Mouse (Mus musculus): ENCODE measurements around the gene Ttc30b.
"Not testable (repeated sequence)": the region's sequence is repeated elsewhere in the genome, so short reads cannot be mapped to it uniquely, and the experiment has no call there.

Gene Ttc30b

DNA sequence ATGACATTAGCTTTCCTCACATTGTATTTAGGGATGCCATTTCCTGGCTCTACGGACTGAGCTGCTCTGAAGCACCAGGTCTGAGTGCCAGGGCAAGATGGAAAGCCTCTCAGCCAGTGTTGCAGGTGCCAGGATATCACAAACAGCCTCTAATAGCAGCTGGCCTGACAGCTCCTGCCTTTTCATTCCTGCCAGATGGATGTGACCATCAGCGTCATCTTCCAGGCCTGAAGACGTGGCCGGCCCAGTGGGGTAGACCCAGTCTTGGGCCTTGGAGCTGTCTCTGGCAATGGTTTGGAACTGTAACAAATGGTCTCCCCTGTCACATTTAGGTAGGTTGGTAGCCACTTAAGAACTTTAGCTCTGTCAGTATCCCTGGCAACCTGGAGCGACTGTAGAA, 14.9 kb upstream of the Ttc30b start:
- no peak for DNase-seq (ENCODE audit: low spot score in 2 of 2)

- DNase-seq (ENCODE audit: low spot score in 2 of 2): no peak
Measured at GRCm38 (mm10) chr2:75950685-75951084, 12.3 kb upstream of the Ttc30b start.

DNA sequence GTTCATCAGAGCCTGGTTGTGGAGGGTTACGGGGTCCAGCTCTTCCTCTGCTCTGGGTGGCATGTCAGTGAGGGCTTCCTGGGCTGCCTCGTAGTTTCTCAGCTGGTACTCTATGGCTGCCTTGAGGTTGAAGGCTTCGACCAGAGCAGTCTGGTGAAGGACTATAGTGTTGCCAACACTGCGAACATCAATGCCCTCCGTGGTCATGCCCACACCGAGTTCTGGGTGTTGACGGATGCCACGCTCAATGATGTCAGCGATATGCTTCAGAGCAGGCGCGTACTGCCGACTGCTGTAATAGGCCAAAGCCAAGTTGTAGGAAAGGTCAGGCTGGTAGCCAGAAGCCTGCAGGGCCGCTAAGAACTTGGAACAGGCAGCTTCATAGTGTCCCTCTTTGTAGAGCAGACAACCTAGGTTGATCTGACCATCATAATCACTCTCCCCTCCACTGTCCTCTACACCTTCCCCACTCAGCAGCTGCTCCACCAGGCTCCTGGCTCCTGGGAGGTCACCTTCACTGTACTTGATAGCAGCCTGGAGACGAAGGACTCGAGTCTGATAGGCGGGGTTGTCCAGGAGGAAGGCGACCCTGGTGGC, 767 bp downstream of the Ttc30b start:
- DNase-seq (ENCODE audit: low spot score in 2 of 2): not testable (repeated sequence)

DNA sequence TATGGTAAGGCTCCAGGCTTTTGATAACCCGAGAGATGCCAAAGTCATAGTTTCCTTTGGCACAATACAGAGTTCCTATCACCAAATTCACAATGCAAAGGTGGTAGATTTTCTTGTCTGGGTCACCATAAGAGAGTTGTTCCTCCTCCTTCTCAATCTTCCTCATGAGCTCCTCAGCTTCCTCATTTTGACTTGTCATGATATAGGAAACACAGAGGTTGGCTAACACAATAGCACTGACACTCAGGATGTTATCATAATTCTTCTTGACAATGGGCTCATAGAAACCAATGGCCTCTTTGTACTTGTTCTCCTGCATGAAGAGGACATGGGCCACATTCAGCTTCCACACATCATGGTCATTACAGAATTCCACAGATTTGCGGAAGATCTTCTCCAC, 1.7 kb downstream of the Ttc30b start:
- DNase-seq (ENCODE audit: low spot score in 2 of 2): not testable (repeated sequence)

DNA sequence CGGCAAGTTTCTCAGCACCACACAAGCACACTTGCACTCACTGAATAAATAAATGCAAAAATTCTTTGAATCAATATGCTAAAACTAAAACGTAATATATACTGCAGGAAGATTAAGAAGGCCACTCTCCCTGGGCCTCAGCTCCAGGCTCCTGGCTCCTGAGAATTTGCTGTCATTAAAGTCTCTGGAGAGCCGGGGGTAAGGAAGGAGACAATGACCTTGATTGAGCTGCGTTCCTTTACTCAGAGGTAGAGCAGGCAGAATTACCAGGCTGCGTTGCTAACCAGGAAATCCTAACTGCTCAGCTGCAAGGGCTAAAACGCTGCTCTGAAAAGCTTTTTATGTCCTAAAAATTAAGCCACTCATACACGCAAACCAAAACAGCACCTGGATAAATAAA, 4.8 kb downstream of the Ttc30b start:
- DNase-seq (ENCODE audit: low spot score in 2 of 2): no peak

DNA sequence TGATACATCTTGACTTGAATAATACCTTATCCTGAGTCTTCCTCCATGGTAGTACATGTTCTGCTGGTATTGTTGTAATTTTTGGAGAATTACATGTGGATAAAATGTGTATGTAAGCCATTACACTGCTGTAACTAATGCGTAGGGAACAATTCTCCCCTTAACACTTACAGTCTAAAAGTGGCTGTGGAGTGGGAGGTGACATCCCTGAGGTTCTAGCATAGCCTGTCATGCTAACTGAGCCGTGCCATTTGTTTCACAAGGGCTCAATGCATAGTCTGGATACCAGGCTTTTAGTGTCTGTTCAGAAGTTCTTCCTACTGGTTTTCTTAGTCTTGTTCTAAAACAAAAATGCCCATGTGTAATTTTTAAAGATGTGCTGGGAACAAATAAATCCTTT, 7.4 kb downstream of the Ttc30b start:
- DNase-seq (ENCODE audit: low spot score in 2 of 2): peak; percentile 20 to 57

- no peak for DNase-seq (ENCODE audit: low spot score in 2 of 2)
Measured at GRCm38 (mm10) chr2:75929786-75930444, 8.5 kb downstream of the Ttc30b start.

DNA sequence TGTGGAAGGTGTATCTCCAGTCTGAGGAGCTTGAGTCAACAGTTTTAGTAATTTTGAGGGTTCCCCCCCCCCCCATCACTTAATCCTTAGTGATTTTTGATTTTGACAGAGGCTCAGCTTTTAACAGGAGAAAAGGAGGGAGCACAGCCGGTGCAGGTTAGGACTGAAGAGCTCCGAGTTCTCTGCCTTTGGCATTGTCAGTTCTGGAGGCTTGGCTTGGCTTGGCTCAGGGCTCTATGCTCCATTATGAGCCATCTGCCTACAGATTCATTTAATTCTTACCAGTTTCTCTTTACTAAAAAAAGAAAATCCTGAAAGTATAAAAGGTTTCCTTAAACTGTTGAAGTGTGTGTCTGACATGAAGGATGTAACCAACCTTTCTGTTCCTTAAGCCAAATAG, 9.2 kb downstream of the Ttc30b start:
- no peak for DNase-seq (ENCODE audit: low spot score in 2 of 2)

- DNase-seq (ENCODE audit: low spot score in 2 of 2): peak in 1 of 2 experiments; percentile 23
Measured at GRCm38 (mm10) chr2:75928011-75928410, 10.4 kb downstream of the Ttc30b start.

DNA sequence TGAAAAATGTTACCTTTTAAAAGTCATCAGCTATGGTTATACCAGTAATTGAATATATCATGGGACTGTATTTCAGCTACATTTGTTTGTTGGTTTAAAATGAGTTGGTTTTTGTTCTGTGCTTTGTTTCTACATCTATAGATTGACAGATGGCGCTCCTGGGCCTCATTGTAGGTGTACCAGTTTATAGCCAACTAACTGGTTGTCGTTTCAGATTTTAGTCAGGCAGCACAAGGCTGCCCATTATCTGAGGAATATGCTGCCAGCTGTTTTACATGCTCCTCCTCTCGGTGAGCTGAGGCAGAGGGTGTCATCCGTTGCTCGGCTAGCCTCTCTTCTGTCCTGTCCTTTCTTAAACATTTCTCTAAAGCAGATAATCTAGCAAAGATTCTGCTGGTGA, 12.3 kb downstream of the Ttc30b start:
- no peak for DNase-seq (ENCODE audit: low spot score in 2 of 2)

- no peak for DNase-seq (ENCODE audit: low spot score in 2 of 2)
Measured at GRCm38 (mm10) chr2:75923807-75924340, 14.5 kb downstream of the Ttc30b start.

DNA sequence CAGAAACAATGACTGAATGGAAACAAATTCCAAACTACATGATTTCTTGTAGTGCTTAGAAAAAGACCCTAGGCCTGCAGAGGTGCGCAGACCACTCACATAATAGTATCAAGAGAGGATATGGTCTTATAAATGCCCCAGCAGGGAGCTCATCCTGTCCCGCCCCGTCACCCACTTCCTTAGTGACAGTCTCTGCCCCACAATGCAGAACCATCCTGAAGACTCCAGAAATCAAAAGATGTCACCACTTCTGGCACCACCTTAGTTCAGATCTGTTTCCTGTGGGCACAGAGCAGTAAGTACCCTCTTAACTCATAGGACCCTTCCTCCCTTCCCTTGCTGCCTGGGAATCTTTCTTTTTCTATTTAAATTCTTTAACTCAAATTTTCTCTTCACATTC, 23.3 kb downstream of the Ttc30b start:
- no peak for DNase-seq (ENCODE audit: low spot score in 2 of 2)

DNA sequence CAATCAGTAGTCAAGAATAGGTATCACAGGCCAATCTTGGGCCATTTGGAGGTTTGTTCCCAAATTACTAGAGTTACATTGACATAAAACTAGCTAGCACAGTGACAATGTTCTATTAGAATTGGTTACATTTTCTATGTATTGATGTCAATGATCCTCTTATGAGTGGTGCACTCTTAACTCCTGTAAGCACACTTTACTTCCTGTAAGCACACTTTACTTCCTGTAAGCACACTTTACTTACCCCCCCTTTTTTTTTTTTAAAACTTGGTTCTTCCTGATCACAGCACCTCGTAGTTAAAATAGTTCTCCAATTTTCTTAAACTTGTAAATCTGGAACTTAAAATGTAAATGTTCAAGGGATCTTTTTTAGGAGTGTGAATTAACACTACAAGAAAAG, 31.2 kb downstream of the Ttc30b start:
- no peak for DNase-seq (ENCODE audit: low spot score in 2 of 2)

- DNase-seq (ENCODE audit: low spot score in 2 of 2): no peak
Measured at GRCm38 (mm10) chr2:75901869-75902268, 36.5 kb downstream of the Ttc30b start.

GRCm38 (mm10) chr2:75900281-75900680, 38.1 kb downstream of the Ttc30b start:
- DNase-seq (ENCODE audit: low spot score in 2 of 2): no peak

GRCm38 (mm10) chr2:75895711-75896110, 42.7 kb downstream of the Ttc30b start:
- no peak for DNase-seq (ENCODE audit: low spot score in 2 of 2)

- no peak for DNase-seq (ENCODE audit: low spot score in 2 of 2)
Measured at GRCm38 (mm10) chr2:75891981-75892380, 46.4 kb downstream of the Ttc30b start.

Data from frontal cortex, postnatal 36 days (tissue).